Mouse (Mus musculus): Measurements from ENCODE around the gene Etv6. TPM values are rescaled to one million over a fixed set of nuclear protein-coding genes. Genes with fewer than 3 reads are reported as not detected.

Gene Etv6
- total and polyA plus RNA-seq, 3 experiments = 12.6 to 25.9 TPM; not detected in 1

DNA sequence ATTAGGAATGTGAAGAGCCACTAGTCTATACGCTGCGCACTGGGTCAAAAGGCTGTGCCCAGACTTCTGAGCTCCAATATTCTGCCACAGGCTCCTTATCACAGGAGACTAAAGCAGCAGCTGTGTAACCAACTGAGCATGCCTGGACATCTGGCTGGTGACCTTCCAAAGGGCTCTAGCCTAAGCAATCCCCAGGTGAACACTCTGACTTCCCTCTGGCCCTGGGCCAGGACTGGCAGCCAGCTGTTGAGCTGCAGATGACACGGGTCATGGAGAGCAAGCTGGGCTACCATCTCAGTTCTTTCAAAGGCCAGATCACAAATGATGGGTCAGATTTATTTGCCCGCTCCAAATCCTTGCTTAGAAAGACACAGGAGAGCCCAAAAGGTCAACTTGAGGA lies 275.8 kb downstream of the Etv6 start:
- TF ChIP-seq ZNF384 (IDR thresholded peaks at IDR 0.05; ENCODE audit: low read depth, low read length) = no peak
- TF ChIP-seq RCOR1 (IDR thresholded peaks at IDR 0.05; ENCODE audit: low read depth, low read length) = no peak
- TF ChIP-seq MEF2A (IDR thresholded peaks at IDR 0.05; ENCODE audit: extremely low read depth, insufficient replicate concordance, low read depth, low read length, poor library complexity, severe bottlenecking) = no peak
- no peak for TF ChIP-seq POLR2AphosphoS5 (IDR thresholded peaks at IDR 0.05; ENCODE audit: borderline replicate concordance, low read depth, low read length)
- TF ChIP-seq E2F4 (IDR thresholded peaks at IDR 0.05; ENCODE audit: borderline replicate concordance, low read depth, low read length) = no peak
- TF ChIP-seq MXI1 (IDR thresholded peaks at IDR 0.05; ENCODE audit: low read depth, low read length) = no peak
- TF ChIP-seq JUND (IDR thresholded peaks at IDR 0.05; ENCODE audit: low read depth, low read length) = no peak
- TF ChIP-seq KAT2A (conservative IDR thresholded peaks at IDR 0.05; ENCODE audit: low read depth, low read length) = no peak
- DNase-seq (ENCODE audit: low read depth, low spot score) = no peak
- no peaks in the 10 kb centered on the region for H3K4me1 ChIP-seq (ENCODE audit: control insufficient read depth in 1 of 2, insufficient read depth in 2 of 2, low read length in 2 of 2)
- no peaks in the 10 kb centered on the region for H3K9me3 ChIP-seq (replicated peaks; ENCODE audit: insufficient read depth, low read length)
- no peaks in the 10 kb centered on the region for H3K36me3 ChIP-seq (ENCODE audit: control insufficient read depth in 1 of 2, insufficient read depth in 2 of 2, low read length in 2 of 2)
- H3K4me3 ChIP-seq (ENCODE audit: control insufficient read depth in 1 of 2, insufficient read depth in 1 of 2, low read depth in 2 of 2, low read length in 2 of 2) = no peak overlapping the region
- peaks cover 0 to 6% of the 10 kb centered on the region in 2 experiments; a peak in 3 of 4 replicates for H3K27me3 ChIP-seq (ENCODE audit: control insufficient read depth in 1 of 2, insufficient read depth in 2 of 2, low read length in 2 of 2)
- no peaks in the 10 kb centered on the region for H3K79me2 ChIP-seq (ENCODE audit: control insufficient read depth, insufficient read depth, low read length, poor library complexity)
- H3K27ac ChIP-seq (ENCODE audit: control insufficient read depth, low read depth, low read length) = no peak overlapping the region
- H3K9ac ChIP-seq (ENCODE audit: control insufficient read depth, low read depth, low read length, poor library complexity, severe bottlenecking) = no peak overlapping the region

DNA sequence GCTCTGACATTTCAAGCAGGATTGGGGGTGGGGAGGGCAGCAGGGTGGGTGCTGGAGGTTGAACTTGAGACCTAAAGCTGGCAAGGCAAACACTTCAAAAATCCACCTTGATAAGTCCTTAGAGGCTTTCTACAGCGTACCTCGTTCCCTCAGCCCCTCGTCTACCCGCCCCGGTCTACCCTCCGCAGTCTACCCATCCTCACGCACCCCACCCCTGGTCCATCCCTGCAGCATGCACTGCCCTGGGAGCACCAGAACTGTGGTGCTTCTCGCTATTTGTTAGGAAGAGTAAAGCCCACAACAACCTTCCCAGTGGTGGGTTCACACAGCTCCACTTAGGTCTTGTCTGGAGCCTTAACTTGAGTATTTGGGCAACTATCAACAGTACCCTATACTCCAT lies 277.1 kb downstream of the Etv6 start:
- Histone ChIP-seq H3K27ac (ENCODE audit: control insufficient read depth, low read depth, low read length) (no peak overlapping the region), H3K4me1 (ENCODE audit: control insufficient read depth in 1 of 2, insufficient read depth in 2 of 2, low read length in 2 of 2) (no peaks in the 10 kb centered on the region), H3K9me3 (replicated peaks; ENCODE audit: insufficient read depth, low read length) (no peaks in the 10 kb centered on the region), H3K4me3 (ENCODE audit: control insufficient read depth in 1 of 2, insufficient read depth in 1 of 2, low read depth in 2 of 2, low read length in 2 of 2) (no peak overlapping the region), H3K36me3 (ENCODE audit: control insufficient read depth in 1 of 2, insufficient read depth in 2 of 2, low read length in 2 of 2) (no peaks in the 10 kb centered on the region), H3K9ac (ENCODE audit: control insufficient read depth, low read depth, low read length, poor library complexity, severe bottlenecking) (no peak overlapping the region), H3K27me3 (ENCODE audit: control insufficient read depth in 1 of 2, insufficient read depth in 2 of 2, low read length in 2 of 2) (peaks cover 0 to 10% of the 10 kb centered on the region in 2 experiments; a peak in 3 of 4 replicates), H3K79me2 (ENCODE audit: control insufficient read depth, insufficient read depth, low read length, poor library complexity) (no peaks in the 10 kb centered on the region)
- DNase-seq (ENCODE audit: low read depth, low spot score) = no peak
- TF ChIP-seq E2F4 (IDR thresholded peaks at IDR 0.05; ENCODE audit: borderline replicate concordance, low read depth, low read length) (no peak), USF1 (IDR thresholded peaks at IDR 0.05; ENCODE audit: low read depth, low read length) (no peak), GABPA (IDR thresholded peaks at IDR 0.05; ENCODE audit: low read depth, low read length) (no peak), POLR2A (IDR thresholded peaks at IDR 0.05; ENCODE audit: control insufficient read depth in 1 of 2, insufficient read depth in 1 of 2, low read depth in 1 of 2, low read length in 2 of 2, poor library complexity in 1 of 2) (no peak), MYB (IDR thresholded peaks at IDR 0.05; ENCODE audit: low read depth, low read length) (no peak)

DNA sequence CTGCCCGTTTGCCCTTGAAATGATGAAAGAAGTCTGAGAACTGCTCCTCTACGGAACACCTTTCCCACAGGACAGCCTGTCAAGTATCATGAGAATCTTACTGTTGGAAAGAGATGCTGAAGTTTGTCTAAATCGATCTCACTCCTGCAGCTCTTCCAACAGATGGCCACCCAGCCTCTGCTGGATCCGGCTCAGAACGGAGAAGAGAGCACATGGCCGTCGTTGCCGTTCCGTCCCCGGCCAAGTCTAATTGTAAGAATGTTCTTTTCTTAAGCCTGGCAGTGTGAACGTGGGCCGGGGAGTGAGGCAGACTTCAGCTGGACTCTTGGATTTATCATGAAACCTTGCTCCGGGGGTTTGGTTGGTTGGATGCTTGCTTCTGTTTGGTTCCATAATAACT lies 281.9 kb downstream of the Etv6 start:
- no peaks in the 10 kb centered on the region for H3K79me2 ChIP-seq (ENCODE audit: control insufficient read depth, insufficient read depth, low read length, poor library complexity)

More for the DNA sequence above, 281.9 kb downstream of the Etv6 start:
- no peaks in the 10 kb centered on the region for H3K36me3 ChIP-seq (ENCODE audit: control insufficient read depth in 1 of 2, insufficient read depth in 2 of 2, low read length in 2 of 2)
- peaks cover 2 to 14% of the 10 kb centered on the region in 2 experiments; a peak in 3 of 4 replicates for H3K27me3 ChIP-seq (ENCODE audit: control insufficient read depth in 1 of 2, insufficient read depth in 2 of 2, low read length in 2 of 2)
- TF ChIP-seq TAL1 (IDR thresholded peaks at IDR 0.05; ENCODE audit: low read length) = no peak
- TF ChIP-seq POLR2AphosphoS5 (IDR thresholded peaks at IDR 0.05; ENCODE audit: borderline replicate concordance, low read depth, low read length) = no peak
- no peak for TF ChIP-seq ZC3H11A (IDR thresholded peaks at IDR 0.05; ENCODE audit: low read depth, low read length)
- no peak for TF ChIP-seq ZKSCAN1 (IDR thresholded peaks at IDR 0.05; ENCODE audit: low read depth, low read length)
- no peak for TF ChIP-seq NELFE (IDR thresholded peaks at IDR 0.05; ENCODE audit: low read depth, low read length)
- no peak for TF ChIP-seq MYB (IDR thresholded peaks at IDR 0.05; ENCODE audit: low read depth, low read length)
- TF ChIP-seq CTCF (IDR thresholded peaks at IDR 0.05 in 2 of 3, conservative IDR thresholded peaks at IDR 0.05 in 1 of 3; ENCODE audit: control insufficient read depth in 1 of 3, insufficient read depth in 1 of 3, low read depth in 2 of 3, low read length in 3 of 3, poor library complexity in 1 of 3, severe bottlenecking in 1 of 3) = no peak
- TF ChIP-seq MEF2A (IDR thresholded peaks at IDR 0.05; ENCODE audit: extremely low read depth, insufficient replicate concordance, low read depth, low read length, poor library complexity, severe bottlenecking) = no peak
- no peak for TF ChIP-seq E2F4 (IDR thresholded peaks at IDR 0.05; ENCODE audit: borderline replicate concordance, low read depth, low read length)
- no peak for DNase-seq (ENCODE audit: low read depth, low spot score)
- no peaks in the 10 kb centered on the region for H3K4me1 ChIP-seq (ENCODE audit: control insufficient read depth in 1 of 2, insufficient read depth in 2 of 2, low read length in 2 of 2)
- H3K9ac ChIP-seq (ENCODE audit: control insufficient read depth, low read depth, low read length, poor library complexity, severe bottlenecking) = no peak overlapping the region
- no peak overlapping the region for H3K4me3 ChIP-seq (ENCODE audit: control insufficient read depth in 1 of 2, insufficient read depth in 1 of 2, low read depth in 2 of 2, low read length in 2 of 2)
- no peak overlapping the region for H3K27ac ChIP-seq (ENCODE audit: control insufficient read depth, low read depth, low read length)
- no peaks in the 10 kb centered on the region for H3K9me3 ChIP-seq (replicated peaks; ENCODE audit: insufficient read depth, low read length)
